Mouse (Mus musculus): ENCODE data around the gene Pycr1. TPM values are rescaled to one million over a fixed set of nuclear protein-coding genes. Genes with fewer than 3 reads are reported as not detected.
"Not testable (repeated sequence)": the region's sequence is repeated elsewhere in the genome, so short reads cannot be mapped to it uniquely, and the experiment has no call there.

The Pycr1 gene
- polyA plus RNA-seq (2016; fragmentation: Nextera tagmentation; extraction: Ambion mirVana): 28.5 and 29.9 TPM in 2 replicates

- peaks cover 46% of the 10 kb centered on the region for H3K4me1 ChIP-seq
- no peaks in the 10 kb centered on the region for H3K36me3 ChIP-seq
- under 1% methylated on average over 15 of the region's 15 CpGs for WGBS
- peaks cover 27% of the 10 kb centered on the region for H3K27me3 ChIP-seq (ENCODE audit: insufficient read depth, poor library complexity, severe bottlenecking)
- H3K27ac ChIP-seq: peak within 1 kb of the TSS; percentile 86
- peak; percentile 98 for DNase-seq (ENCODE audit: low spot score)
- peak within 1 kb of the TSS; percentile 68 for H3K4me3 ChIP-seq
- no peaks in the 10 kb centered on the region for H3K9me3 ChIP-seq
These were observed at the start of gene Pycr1 for GRCm38 (mm10) chr11:120643601-120643987. Gene Pycr1 (minus strand): TSS chr11:120643769.

GRCm38 (mm10) chr11:120692471-120693011 is 49.0 kb upstream of the Pycr1 start:
- H3K36me3 ChIP-seq: peaks cover 74% of the 10 kb centered on the region

DNA sequence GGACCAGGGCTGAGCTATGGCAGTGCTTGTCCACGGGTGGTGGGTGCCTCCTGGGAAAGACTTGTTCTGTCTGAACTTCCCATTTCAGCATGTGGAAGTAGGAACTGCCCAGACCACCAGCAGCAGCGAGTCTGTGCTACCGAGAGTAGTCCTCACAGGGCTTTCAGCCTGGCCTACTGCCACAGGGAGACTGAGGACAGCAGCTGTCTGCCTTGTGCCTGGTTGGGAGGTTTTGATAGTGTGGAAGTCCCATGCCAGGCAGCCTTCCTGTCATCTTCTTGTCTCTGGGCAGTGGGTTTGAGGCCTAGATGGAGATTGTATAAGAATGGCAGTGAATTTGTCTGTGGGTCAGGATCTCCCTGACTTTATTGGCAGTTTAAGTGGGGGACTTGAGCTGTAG is 45.8 kb upstream of the Pycr1 start:
- peaks cover 9% of the 10 kb centered on the region for H3K4me1 ChIP-seq
- 86% methylated on average over 3 of the region's 3 CpGs for WGBS
- H3K27me3 ChIP-seq (ENCODE audit: insufficient read depth, poor library complexity, severe bottlenecking): no peaks in the 10 kb centered on the region
- H3K9me3 ChIP-seq: no peaks in the 10 kb centered on the region
- no peak for DNase-seq (ENCODE audit: low spot score)
- no peak overlapping the region for H3K4me3 ChIP-seq
- H3K27ac ChIP-seq: no peak overlapping the region
- H3K36me3 ChIP-seq: peaks cover 81% of the 10 kb centered on the region

More at GRCm38 (mm10) chr11:120692471-120693011, 49.0 kb upstream of the Pycr1 start:
- no peak for DNase-seq (ENCODE audit: low spot score)
- Histone ChIP-seq H3K4me3 (no peak overlapping the region), H3K4me1 (peaks cover 30% of the 10 kb centered on the region), H3K27me3 (ENCODE audit: insufficient read depth, poor library complexity, severe bottlenecking) (no peaks in the 10 kb centered on the region), H3K9me3 (no peaks in the 10 kb centered on the region), H3K27ac (no peak overlapping the region)
- 88% methylated on average over 4 of the region's 4 CpGs for WGBS

- DNase-seq (ENCODE audit: low spot score): no peak
- WGBS: 91% methylated on average over 20 of the region's 20 CpGs
- H3K27ac ChIP-seq: no peak overlapping the region
- H3K4me1 ChIP-seq: peaks cover 12% of the 10 kb centered on the region; the same call in 1 of the 2 replicates
- H3K4me3 ChIP-seq: no peak overlapping the region
- no peaks in the 10 kb centered on the region for H3K27me3 ChIP-seq (ENCODE audit: insufficient read depth, poor library complexity, severe bottlenecking)
- no peaks in the 10 kb centered on the region for H3K9me3 ChIP-seq
- H3K36me3 ChIP-seq: peaks cover 80% of the 10 kb centered on the region
These were observed 43.2 kb upstream of the Pycr1 start for GRCm38 (mm10) chr11:120686650-120687272.

- Histone ChIP-seq H3K4me3 (no peak overlapping the region), H3K9me3 (no peaks in the 10 kb centered on the region), H3K27ac (no peak overlapping the region), H3K36me3 (peaks cover 84% of the 10 kb centered on the region), H3K4me1 (peaks cover 12% of the 10 kb centered on the region; the same call in 1 of the 2 replicates), H3K27me3 (ENCODE audit: insufficient read depth, poor library complexity, severe bottlenecking) (no peaks in the 10 kb centered on the region)
- DNase-seq (ENCODE audit: low spot score): no peak
- 85% methylated on average over 2 of the region's 2 CpGs for WGBS
These were observed 41.1 kb upstream of the Pycr1 start for GRCm38 (mm10) chr11:120684660-120685059.

DNA sequence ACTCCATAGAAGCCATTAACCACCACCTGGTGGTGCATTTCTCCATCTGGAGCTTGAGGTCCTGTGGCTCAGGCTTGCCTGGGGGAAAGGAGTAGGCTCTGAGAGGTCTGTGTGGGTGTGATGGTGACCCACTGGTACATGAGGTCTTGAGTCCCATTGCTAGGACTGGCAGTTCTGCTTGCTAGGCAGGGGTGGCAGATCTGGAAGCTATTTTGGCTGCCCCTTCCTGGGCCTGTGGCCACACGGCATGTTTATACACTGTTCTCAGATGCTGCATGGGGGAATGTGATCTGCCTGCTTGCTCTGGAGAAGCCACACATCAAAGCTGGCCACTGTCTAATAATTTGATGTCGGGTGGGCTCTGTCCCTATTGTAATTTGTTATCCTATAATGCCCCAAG is 40.5 kb upstream of the Pycr1 start:
- 88% methylated on average over 2 of the region's 2 CpGs for WGBS
- H3K27me3 ChIP-seq (ENCODE audit: insufficient read depth, poor library complexity, severe bottlenecking): no peaks in the 10 kb centered on the region
- no peaks in the 10 kb centered on the region for H3K9me3 ChIP-seq
- peaks cover 12% of the 10 kb centered on the region; the same call in 1 of the 2 replicates for H3K4me1 ChIP-seq
- DNase-seq (ENCODE audit: low spot score): no peak
- H3K27ac ChIP-seq: no peak overlapping the region
- H3K4me3 ChIP-seq: no peak overlapping the region
- H3K36me3 ChIP-seq: peaks cover 84% of the 10 kb centered on the region

DNA sequence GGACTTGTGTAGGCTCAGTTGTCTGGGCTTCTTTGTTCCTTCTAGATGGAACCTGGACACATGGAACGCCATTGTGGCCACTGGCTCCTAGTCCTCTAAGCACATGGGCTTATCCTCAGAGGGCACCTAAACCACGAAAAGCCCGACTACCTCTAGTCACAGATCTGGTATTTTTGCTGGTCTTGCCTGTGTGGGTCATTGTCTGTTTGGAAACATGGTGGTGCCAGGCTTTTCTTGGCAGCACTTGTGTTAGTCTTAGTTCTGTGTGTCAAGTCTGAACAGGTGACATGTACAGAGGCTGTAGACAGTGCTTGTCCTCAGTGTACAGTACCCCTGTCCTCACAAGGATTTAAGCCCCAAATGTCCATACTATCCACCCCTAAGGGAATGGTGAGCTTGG is 40.0 kb upstream of the Pycr1 start:
- peaks cover 12% of the 10 kb centered on the region; the same call in 1 of the 2 replicates for H3K4me1 ChIP-seq

DNA sequence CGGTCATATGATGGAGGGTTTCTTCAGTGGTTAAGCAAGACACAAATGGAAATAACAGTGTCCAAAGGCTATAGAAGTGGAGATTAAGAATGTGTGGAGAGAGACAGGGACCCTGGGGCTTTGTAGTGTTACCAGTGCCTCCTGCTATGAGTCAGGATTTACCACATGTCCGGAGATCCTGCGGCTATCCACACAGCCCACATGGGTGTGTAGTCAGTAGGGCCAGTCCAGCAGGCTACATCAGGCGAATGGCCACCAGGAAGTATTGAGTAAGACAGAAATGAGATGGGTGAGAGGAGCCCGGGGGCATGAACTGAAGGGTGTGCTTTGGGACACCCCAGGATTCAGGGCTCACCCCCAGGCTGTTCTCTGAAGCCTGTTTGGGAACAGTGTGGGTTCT is 39.1 kb upstream of the Pycr1 start:
- Histone ChIP-seq H3K27me3 (ENCODE audit: insufficient read depth, poor library complexity, severe bottlenecking) (no peaks in the 10 kb centered on the region), H3K4me1 (peaks cover 12% of the 10 kb centered on the region; the same call in 1 of the 2 replicates), H3K4me3 (no peak overlapping the region), H3K27ac (no peak overlapping the region), H3K9me3 (no peaks in the 10 kb centered on the region), H3K36me3 (peaks cover 84% of the 10 kb centered on the region)
- DNase-seq (ENCODE audit: low spot score): no peak
- WGBS: 88% methylated on average over 5 of the region's 5 CpGs

More for the DNA sequence above, 40.0 kb upstream of the Pycr1 start:
- 83% methylated on average over 3 of the region's 3 CpGs for WGBS
- Histone ChIP-seq H3K27ac (no peak overlapping the region), H3K36me3 (peaks cover 84% of the 10 kb centered on the region), H3K9me3 (no peaks in the 10 kb centered on the region), H3K27me3 (ENCODE audit: insufficient read depth, poor library complexity, severe bottlenecking) (no peaks in the 10 kb centered on the region), H3K4me3 (no peak overlapping the region)
- DNase-seq (ENCODE audit: low spot score): no peak

GRCm38 (mm10) chr11:120679909-120680308 is 36.3 kb upstream of the Pycr1 start:
- DNase-seq (ENCODE audit: low spot score): no peak
- H3K36me3 ChIP-seq: peaks cover 85% of the 10 kb centered on the region
- H3K9me3 ChIP-seq: no peaks in the 10 kb centered on the region
- no peak overlapping the region for H3K4me3 ChIP-seq
- 73% methylated on average over 3 of the region's 3 CpGs for WGBS
- H3K27ac ChIP-seq: no peak overlapping the region
- H3K4me1 ChIP-seq: peaks cover 22% of the 10 kb centered on the region; the same call in 1 of the 2 replicates
- H3K27me3 ChIP-seq (ENCODE audit: insufficient read depth, poor library complexity, severe bottlenecking): no peaks in the 10 kb centered on the region

- Histone ChIP-seq H3K27ac (no peak overlapping the region), H3K4me3 (no peak overlapping the region), H3K9me3 (no peaks in the 10 kb centered on the region), H3K27me3 (ENCODE audit: insufficient read depth, poor library complexity, severe bottlenecking) (no peaks in the 10 kb centered on the region), H3K4me1 (peaks cover 24% of the 10 kb centered on the region), H3K36me3 (peaks cover 62% of the 10 kb centered on the region)
- 83% methylated on average over 4 of the region's 4 CpGs for WGBS
- no peak for DNase-seq (ENCODE audit: low spot score)
These were observed 33.4 kb upstream of the Pycr1 start for GRCm38 (mm10) chr11:120676951-120677350.

GRCm38 (mm10) chr11:120675875-120676274 is 32.3 kb upstream of the Pycr1 start:
- H3K27ac ChIP-seq; H3K4me3 ChIP-seq; H3K9me3 ChIP-seq; H3K27me3 ChIP-seq (ENCODE audit: insufficient read depth, poor library complexity, severe bottlenecking); DNase-seq (ENCODE audit: low spot score): not testable (repeated sequence)
- 81% methylated on average over 4 of the region's 5 CpGs for WGBS
- H3K36me3 ChIP-seq: peaks cover 56% of the 10 kb centered on the region
- H3K4me1 ChIP-seq: peaks cover 24% of the 10 kb centered on the region

DNA sequence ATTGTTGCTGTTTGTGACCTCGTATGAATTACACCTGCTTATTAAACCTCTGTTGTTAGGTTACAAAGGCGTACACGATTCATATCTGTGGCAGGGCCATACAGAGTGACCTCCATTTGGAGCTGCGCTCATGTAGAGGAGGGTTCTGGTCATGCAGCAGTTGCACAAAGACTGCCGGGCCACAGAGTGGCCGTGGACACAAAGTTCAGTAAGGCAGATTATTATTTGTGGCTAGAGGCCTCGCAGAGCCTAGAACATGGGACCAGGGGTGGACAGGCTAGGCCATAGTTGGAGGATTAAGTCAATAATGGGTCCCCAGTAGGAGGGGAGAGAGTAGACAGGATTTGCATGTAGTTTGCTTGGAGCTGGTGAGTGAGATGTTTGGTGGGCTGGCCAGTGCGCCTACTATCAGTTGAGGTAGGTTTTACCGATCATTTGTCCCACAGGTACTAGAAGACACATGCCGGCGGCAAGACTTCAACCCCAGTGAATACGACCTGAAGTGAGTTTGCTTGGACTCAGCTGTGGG is 30.1 kb upstream of the Pycr1 start:
- Histone ChIP-seq H3K36me3 (peaks cover 34% of the 10 kb centered on the region), H3K9me3 (no peaks in the 10 kb centered on the region), H3K27me3 (ENCODE audit: insufficient read depth, poor library complexity, severe bottlenecking) (no peaks in the 10 kb centered on the region), H3K4me3 (peak overlapping the region; percentile 86), H3K27ac (peak overlapping the region; percentile 99), H3K4me1 (peaks cover 24% of the 10 kb centered on the region)
- DNase-seq (ENCODE audit: low spot score): no peak
- WGBS: 39% methylated on average over 12 of the region's 12 CpGs

All from heart, embryonic 10.5 days (tissue).